Mouse (Mus musculus) CD4-positive, CD25-positive, alpha-beta regulatory T cell, adult 4 months (primary cell): ENCODE data around the gene Cdc45. TPM values are rescaled to one million over a fixed set of nuclear protein-coding genes. Genes with fewer than 3 reads are reported as not detected.

Experiments used
- ATAC-seq: one replicate; pipeline ENCODE4 v1.8.0; 2017
- polyA plus RNA-seq, 2 experiments: library from polyadenylated mRNA; unstranded; fragments of 100-300 nt; shearing (Covaris generic); gene quantifications; one replicate each; pipeline ENCODE4 v1.2.1; 2017

The Cdc45 gene
- polyA plus RNA-seq, 2 experiments from 2014 or later: 5.8 to 9.4 TPM

- no peak for ATAC-seq
Observed at GRCm38 (mm10) chr16:18730640-18731039, 81.1 kb downstream of the Cdc45 start.

Other genes with a start within 250 kb of the Cdc45 start
- gene Tbx1, start 221.3 kb downstream of the Cdc45 start, polyA plus RNA-seq: not detected
- not detected for gene Gp1bb, start 189.6 kb downstream of the Cdc45 start, polyA plus RNA-seq
- gene Gm49601, start 185.6 kb downstream of the Cdc45 start, polyA plus RNA-seq: not detected
- 1 to 10 TPM in 1 of 2 experiments, under 1 TPM in 1; 0.36 to 1.5 TPM for gene Sept5, start 182.0 kb downstream of the Cdc45 start, polyA plus RNA-seq
- gene Cldn5, start 35.1 kb downstream of the Cdc45 start, polyA plus RNA-seq: not detected
- 100 to 1,000 TPM; 118 to 162 TPM for gene Ufd1, start 208 bp downstream of the Cdc45 start, polyA plus RNA-seq
- gene 2510002D24Rik, start 24.6 kb upstream of the Cdc45 start, polyA plus RNA-seq: 10 to 100 TPM; 85.2 to 98.8 TPM
- gene Gm28539, start 24.6 kb upstream of the Cdc45 start, polyA plus RNA-seq: not detected
- 10 to 100 TPM; 76.9 to 86.3 TPM for gene Mrpl40, start 64.9 kb upstream of the Cdc45 start, polyA plus RNA-seq
- gene Hira, start 65.0 kb upstream of the Cdc45 start, polyA plus RNA-seq: 10 to 100 TPM in 1 of 2 experiments, 1 to 10 TPM in 1; 8.5 to 11.4 TPM